Mouse (Mus musculus): ENCODE data around the gene Gm9508.

Gm9508 gene

GRCm38 (mm10) chr10:77670710-77671109, 26.3 kb downstream of the Gm9508 start:
- in situ Hi-C loops (cut with MboI, MseI): no loop called here

- in situ Hi-C loops (cut with MboI, MseI): no loop called here
Measured at GRCm38 (mm10) chr10:77667402-77667801, 29.6 kb downstream of the Gm9508 start.

- in situ Hi-C loops (cut with MboI, MseI): no loop called here
Measured at GRCm38 (mm10) chr10:77666342-77666741, 30.7 kb downstream of the Gm9508 start.

GRCm38 (mm10) chr10:77663949-77664665, 32.9 kb downstream of the Gm9508 start:
- in situ Hi-C loops (cut with MboI, MseI): no loop called here

- in situ Hi-C loops (cut with MboI, MseI): no loop called here
Measured at GRCm38 (mm10) chr10:77658286-77658994, 38.6 kb downstream of the Gm9508 start.

GRCm38 (mm10) chr10:77652046-77652445, 45.0 kb downstream of the Gm9508 start:
- in situ Hi-C loops (cut with MboI, MseI): no loop called here

GRCm38 (mm10) chr10:77647901-77648300, 49.1 kb downstream of the Gm9508 start:
- in situ Hi-C loops (cut with MboI, MseI): loop anchor here (25.0 kb wide), 1 partner anchor 939 kb away; the partner anchor contains the start of gene Syde1

GRCm38 (mm10) chr10:77647461-77647860, 49.6 kb downstream of the Gm9508 start:
- in situ Hi-C loops (cut with MboI, MseI): loop anchor here (25.0 kb wide), 1 partner anchor 940 kb away; the partner anchor contains the start of gene Syde1
